In genomic region chrX:20869962-20870513, GRCm38 (mm10) we compare ENCODE assay signal across 7 mouse cellular contexts. TPM values are rescaled to one million over a fixed set of nuclear protein-coding genes. Genes with fewer than 3 reads are reported as not detected.
DNase-seq lines count a peak whose midpoint lies in the region; ATAC-seq and TF ChIP-seq lines count a peak whose summit lies in the region.

Timp1 (plus strand) TSS chrX:20870166.

- DNase-seq in ES-E14 (ENCODE audit: low read depth, low spot score): peak; percentile 51
- peak; percentile 68 for DNase-seq in adrenal gland, adult 8-10 months

- WGBS in forebrain, embryonic 16.5 days: 24% methylated on average over 18 of the region's 18 CpGs
- 22% methylated on average over 17 of the region's 18 CpGs for WGBS in hindbrain, embryonic 15.5 days
- whole genome bisulfite sequencing in lung, embryonic 16.5 days: 22% methylated on average over 16 of the region's 18 CpGs
- 13% methylated on average over 18 of the region's 18 CpGs for WGBS in stomach, embryonic 14.5 days

- in situ Hi-C loops in ES-E14 (cut with MboI; ENCODE audit: low sequenced_read_pairs in 2 of 2, unreplicated experiment in 2 of 2): loop anchor here in 1 of 2 experiments (10.0 kb wide), 1 partner anchor 65 kb away; no protein-coding TSS in a partner anchor

- peak within 1 kb of the TSS; percentile 85 for H3K9ac ChIP-seq in ES-E14 (ENCODE audit: insufficient read depth, low read depth, low read length, poor library complexity, severe bottlenecking)
- H3K9ac ChIP-seq in forebrain, embryonic 16.5 days (replicated peaks; ENCODE audit: low read depth, low read length): no peak within 1 kb of the TSS
- H3K9ac ChIP-seq in hindbrain, embryonic 15.5 days: no peak within 1 kb of the TSS
- peak within 1 kb of the TSS; percentile 61 for H3K9ac ChIP-seq in lung, embryonic 16.5 days (ENCODE audit: low read length)
- H3K9ac ChIP-seq in stomach, embryonic 14.5 days (replicated peaks; ENCODE audit: low read depth, low read length): no peak within 1 kb of the TSS

- H3K36me3 ChIP-seq in ES-E14 (ENCODE audit: control insufficient read depth, insufficient read depth, low read length, poor library complexity, severe bottlenecking): no peaks in the 10 kb centered on the region
- H3K36me3 ChIP-seq in forebrain, embryonic 16.5 days (ENCODE audit: control insufficient read depth, insufficient read depth): no peaks in the 10 kb centered on the region
- no peaks in the 10 kb centered on the region for H3K36me3 ChIP-seq in hindbrain, embryonic 15.5 days
- H3K36me3 ChIP-seq in lung, embryonic 16.5 days (ENCODE audit: control insufficient read depth, insufficient read depth, low read length): no peaks in the 10 kb centered on the region
- no peaks in the 10 kb centered on the region for H3K36me3 ChIP-seq in stomach, embryonic 14.5 days (ENCODE audit: control insufficient read depth, insufficient read depth, low read length)

- H3K4me1 ChIP-seq in ES-E14 (ENCODE audit: control insufficient read depth in 2 of 2, insufficient read depth in 2 of 2, low read length in 2 of 2, poor library complexity in 1 of 2): peaks cover 3 to 6% of the 10 kb centered on the region in 2 experiments; a peak in 3 of 4 replicates
- H3K4me1 ChIP-seq in forebrain, embryonic 16.5 days (replicated peaks; ENCODE audit: control insufficient read depth, insufficient read depth, low read length): no peaks in the 10 kb centered on the region
- no peaks in the 10 kb centered on the region for H3K4me1 ChIP-seq in hindbrain, embryonic 15.5 days (replicated peaks)
- H3K4me1 ChIP-seq in lung, embryonic 16.5 days (replicated peaks; ENCODE audit: control insufficient read depth, insufficient read depth, low read length): no peaks in the 10 kb centered on the region
- no peaks in the 10 kb centered on the region for H3K4me1 ChIP-seq in stomach, embryonic 14.5 days (ENCODE audit: control insufficient read depth, insufficient read depth, low read length)

- ATAC-seq in forebrain, embryonic 16.5 days: peak; percentile 45; the same call in 1 of the 2 replicates
- ATAC-seq in hindbrain, embryonic 15.5 days (ENCODE audit: low FRiP score, low read depth): peak; percentile 63
- peak; percentile 91 for ATAC-seq in lung, embryonic 16.5 days (ENCODE audit: low read depth)
- ATAC-seq in stomach, embryonic 14.5 days (ENCODE audit: insufficient number of reproducible peaks, insufficient read depth, low FRiP score, low read depth): peak; percentile 86
- ATAC-seq in erythroid progenitor cell, adult 5-6 weeks (replicated peaks; ENCODE audit: low FRiP score, poor library complexity, severe bottlenecking): no peak

- no peaks in the 10 kb centered on the region for H3K9me3 ChIP-seq in ES-E14 (ENCODE audit: control insufficient read depth, insufficient read depth, low read depth, low read length)
- H3K9me3 ChIP-seq in forebrain, embryonic 16.5 days (ENCODE audit: control insufficient read depth, low read length): no peaks in the 10 kb centered on the region
- no peaks in the 10 kb centered on the region for H3K9me3 ChIP-seq in hindbrain, embryonic 15.5 days
- no peaks in the 10 kb centered on the region for H3K9me3 ChIP-seq in lung, embryonic 16.5 days (ENCODE audit: control insufficient read depth, low read length)
- no peaks in the 10 kb centered on the region for H3K9me3 ChIP-seq in stomach, embryonic 14.5 days (ENCODE audit: control insufficient read depth, low read depth, low read length)

- peak within 1 kb of the TSS; percentile 79 to 82 for H3K4me3 ChIP-seq in ES-E14 (ENCODE audit: insufficient read depth in 1 of 2, low read depth in 1 of 2, low read length in 2 of 2, poor library complexity in 1 of 2, severe bottlenecking in 1 of 2)
- no peak within 1 kb of the TSS for H3K4me3 ChIP-seq in forebrain, embryonic 16.5 days (replicated peaks; ENCODE audit: low read length)
- no peak within 1 kb of the TSS for H3K4me3 ChIP-seq in hindbrain, embryonic 15.5 days
- peak within 1 kb of the TSS; percentile 48 for H3K4me3 ChIP-seq in lung, embryonic 16.5 days (ENCODE audit: low read length)
- H3K4me3 ChIP-seq in stomach, embryonic 14.5 days (ENCODE audit: low read depth, low read length): peak within 1 kb of the TSS; percentile 31

- H3K4me2 ChIP-seq in forebrain, embryonic 16.5 days (ENCODE audit: low read length): no peak within 1 kb of the TSS
- peak within 1 kb of the TSS; percentile 26 for H3K4me2 ChIP-seq in hindbrain, embryonic 15.5 days
- peak within 1 kb of the TSS; percentile 56 for H3K4me2 ChIP-seq in lung, embryonic 16.5 days (ENCODE audit: low read depth, low read length)
- peak within 1 kb of the TSS; percentile 36 for H3K4me2 ChIP-seq in stomach, embryonic 14.5 days (replicated peaks; ENCODE audit: low read depth, low read length)

- peak within 1 kb of the TSS; percentile 47; the same call in 1 of the 2 replicates for H3K27ac ChIP-seq in ES-E14 (ENCODE audit: insufficient read depth, low read depth, low read length, poor library complexity, severe bottlenecking)
- H3K27ac ChIP-seq in forebrain, embryonic 16.5 days (ENCODE audit: low read length): no peak within 1 kb of the TSS
- H3K27ac ChIP-seq in hindbrain, embryonic 15.5 days (replicated peaks): no peak within 1 kb of the TSS
- 0 out of 2 replicates have a peak within 1 kb of the TSS, but pooled peaks have one; percentile 31 for H3K27ac ChIP-seq in lung, embryonic 16.5 days (ENCODE audit: low read length)
- H3K27ac ChIP-seq in stomach, embryonic 14.5 days (ENCODE audit: low read length): no peak within 1 kb of the TSS

- H3K27me3 ChIP-seq in forebrain, embryonic 16.5 days (replicated peaks; ENCODE audit: control insufficient read depth, insufficient read depth, low read length): no peaks in the 10 kb centered on the region
- H3K27me3 ChIP-seq in hindbrain, embryonic 15.5 days: no peaks in the 10 kb centered on the region
- H3K27me3 ChIP-seq in lung, embryonic 16.5 days (ENCODE audit: control insufficient read depth, insufficient read depth, low read depth, low read length): no peaks in the 10 kb centered on the region
- no peaks in the 10 kb centered on the region for H3K27me3 ChIP-seq in stomach, embryonic 14.5 days (ENCODE audit: control insufficient read depth, insufficient read depth, low read length)

TF ChIP-seq in ES-E14, 5 proteins besides CTCF, POLR2A, EP300 and RAD21:
- no peak for TF ChIP-seq ZNF384 (IDR thresholded peaks at IDR 0.05; ENCODE audit: low read depth, low read length)
- no peak for TF ChIP-seq MAFK (IDR thresholded peaks at IDR 0.05; ENCODE audit: insufficient read depth, low read depth, low read length)
- no peak for TF ChIP-seq HCFC1 (IDR thresholded peaks at IDR 0.05; ENCODE audit: borderline replicate concordance, insufficient read depth, low read length)
- TF ChIP-seq ZC3H11A (IDR thresholded peaks at IDR 0.05; ENCODE audit: borderline replicate concordance, low read depth, low read length): no peak
- no peak for TF ChIP-seq CHD2 (IDR thresholded peaks at IDR 0.05; ENCODE audit: low read depth, low read length)

RNA-seq across cellular contexts. Expression of gene Timp1, which starts in this region (rescaled TPM):
- total RNA-seq in ES-E14 (2012; rRNA removed): 88.4 and 130 TPM in 2 replicates
- 10 to 100 TPM; 24.7 to 50.1 (median 29.6) TPM for total RNA-seq in adrenal gland, adult 8-10 months (2022)
- polyA plus RNA-seq in forebrain, embryonic 16.5 days (2015; fragmentation: Nextera tagmentation; extraction: Ambion mirVana): 2.4 and 3.4 TPM in 2 replicates
- polyA plus RNA-seq in hindbrain, embryonic 15.5 days (2015; fragmentation: Nextera tagmentation; extraction: Ambion mirVana): 4.2 and 5.3 TPM in 2 replicates
- polyA plus RNA-seq in lung, embryonic 16.5 days (2015; fragmentation: Nextera tagmentation; extraction: Ambion mirVana): 24.8 and 26.1 TPM in 2 replicates
- polyA plus RNA-seq in stomach, embryonic 14.5 days (2014; fragmentation: Nextera tagmentation; extraction: Ambion mirVana): 33.9 and 35.8 TPM in 2 replicates
- total RNA-seq in erythroid progenitor cell, adult 5-6 weeks (2015; ENCODE audit: low replicate concordance): not detected in 2 replicates
- not detected in 2 replicates for total RNA-seq in erythroid progenitor cell, adult 5-6 weeks (2017; ENCODE audit: low replicate concordance)

Comparison
In these comparisons a context has a peak if more than half of its experiments do, and no peak if none do; other contexts are left out.
1. RNA of gene Timp1 (total RNA-seq): 88.4 to 130 TPM in ES-E14 and 24.7 to 50.1 TPM in adrenal gland, adult 8-10 months; not detected in erythroid progenitor cell, adult 5-6 weeks; every median in the first group is over 10 times any median in the second.
2. H3K27ac ChIP-seq: peak in ES-E14 (single experiment) and lung, embryonic 16.5 days (single experiment); none in forebrain, embryonic 16.5 days (single experiment), hindbrain, embryonic 15.5 days (single experiment) and stomach, embryonic 14.5 days (single experiment).
3. H3K4me3 ChIP-seq: peak in ES-E14 (2 of 2), lung, embryonic 16.5 days (single experiment) and stomach, embryonic 14.5 days (single experiment); none in forebrain, embryonic 16.5 days (single experiment) and hindbrain, embryonic 15.5 days (single experiment).
4. H3K9ac ChIP-seq: peak in ES-E14 (single experiment) and lung, embryonic 16.5 days (single experiment); none in forebrain, embryonic 16.5 days (single experiment), hindbrain, embryonic 15.5 days (single experiment) and stomach, embryonic 14.5 days (single experiment).